Mouse (Mus musculus): ENCODE measurements around the gene Galr3. TPM values are rescaled to one million over a fixed set of nuclear protein-coding genes. Genes with fewer than 3 reads are reported as not detected.

Galr3 gene
- polyA plus RNA-seq, 2 experiments: 0.30 TPM; not detected in 1

GRCm38 (mm10) chr15:79065086-79065770, 23.5 kb downstream of the Galr3 start:
- WGBS (ENCODE audit: insufficient replicate concordance): 68% methylated on average over 8 of the region's 8 CpGs
- no peak for ATAC-seq (ENCODE audit: insufficient read depth)
- Histone ChIP-seq H3K9me3 (ENCODE audit: control insufficient read depth, low read length) (no peaks in the 10 kb centered on the region), H3K4me3 (ENCODE audit: insufficient read depth in 1 of 2, low read depth in 2 of 2, low read length in 2 of 2) (no peak overlapping the region), H3K4me1 (replicated peaks; ENCODE audit: control insufficient read depth in 2 of 2, insufficient read depth in 2 of 2, low read length in 1 of 2) (peaks cover 48 to 49% of the 10 kb centered on the region in 2 experiments), H3K9ac (replicated peaks) (no peak overlapping the region), H3K27me3 (ENCODE audit: control insufficient read depth, insufficient read depth, low read length) (no peaks in the 10 kb centered on the region), H3K27ac (no peak overlapping the region), H3K4me2 (ENCODE audit: low read depth) (no peak overlapping the region), H3K36me3 (replicated peaks; ENCODE audit: control insufficient read depth, insufficient read depth, low read depth) (peaks cover 10% of the 10 kb centered on the region)
- no peak for DNase-seq (ENCODE audit: low read depth in 3 of 3, low spot score in 3 of 3)
- TF ChIP-seq EP300 (IDR thresholded peaks at IDR 0.05; ENCODE audit: low read depth) (no peak), CTCF (IDR thresholded peaks at IDR 0.05; ENCODE audit: low read depth) (no peak)

- TF ChIP-seq CTCF (IDR thresholded peaks at IDR 0.05; ENCODE audit: low read depth): no peak
- no peak for TF ChIP-seq EP300 (IDR thresholded peaks at IDR 0.05; ENCODE audit: low read depth)
- no peak overlapping the region for H3K4me2 ChIP-seq (ENCODE audit: low read depth)
- peak overlapping the region; percentile 3; the same call in 1 of the 2 replicates for H3K27ac ChIP-seq
- H3K36me3 ChIP-seq (replicated peaks; ENCODE audit: control insufficient read depth, insufficient read depth, low read depth): no peaks in the 10 kb centered on the region; the same call in 1 of the 2 replicates
- peaks cover 43 to 45% of the 10 kb centered on the region in 2 experiments for H3K4me1 ChIP-seq (replicated peaks; ENCODE audit: control insufficient read depth in 2 of 2, insufficient read depth in 2 of 2, low read length in 1 of 2)
- no peak overlapping the region for H3K9ac ChIP-seq (replicated peaks)
- no peak overlapping the region for H3K4me3 ChIP-seq (ENCODE audit: insufficient read depth in 1 of 2, low read depth in 2 of 2, low read length in 2 of 2)
- ATAC-seq (ENCODE audit: insufficient read depth) (no peak), DNase-seq (ENCODE audit: low read depth in 3 of 3, low spot score in 3 of 3) (no peak)
- WGBS (ENCODE audit: insufficient replicate concordance): 72% methylated on average over 2 of the region's 2 CpGs
- H3K27me3 ChIP-seq (ENCODE audit: control insufficient read depth, insufficient read depth, low read length): no peaks in the 10 kb centered on the region
- no peaks in the 10 kb centered on the region for H3K9me3 ChIP-seq (ENCODE audit: control insufficient read depth, low read length)
Observed at GRCm38 (mm10) chr15:79066276-79066675, 24.6 kb downstream of the Galr3 start.

- Histone ChIP-seq H3K4me1 (replicated peaks; ENCODE audit: control insufficient read depth in 2 of 2, insufficient read depth in 2 of 2, low read length in 1 of 2) (peaks cover 42 to 45% of the 10 kb centered on the region in 2 experiments), H3K4me3 (ENCODE audit: insufficient read depth in 1 of 2, low read depth in 2 of 2, low read length in 2 of 2) (peak overlapping the region in 1 of 2 experiments; percentile 10; a peak in 2 of 4 replicates), H3K9ac (replicated peaks) (peak overlapping the region; percentile 32; the same call in 1 of the 2 replicates), H3K27ac (peak overlapping the region; percentile 93), H3K4me2 (ENCODE audit: low read depth) (peak overlapping the region; percentile 62), H3K36me3 (replicated peaks; ENCODE audit: control insufficient read depth, insufficient read depth, low read depth) (no peaks in the 10 kb centered on the region), H3K27me3 (ENCODE audit: control insufficient read depth, insufficient read depth, low read length) (no peaks in the 10 kb centered on the region), H3K9me3 (ENCODE audit: control insufficient read depth, low read length) (no peaks in the 10 kb centered on the region)
- ATAC-seq (ENCODE audit: insufficient read depth) (peak; percentile 15), DNase-seq (ENCODE audit: low read depth in 3 of 3, low spot score in 3 of 3) (peak; percentile 66 to 73 (median 69))
- peak; percentile 85 for TF ChIP-seq EP300 (IDR thresholded peaks at IDR 0.05; ENCODE audit: low read depth)
- TF ChIP-seq CTCF (IDR thresholded peaks at IDR 0.05; ENCODE audit: low read depth): no peak
- 23% methylated on average over 3 of the region's 3 CpGs for WGBS (ENCODE audit: insufficient replicate concordance)
Observed at GRCm38 (mm10) chr15:79067631-79068030, 25.9 kb downstream of the Galr3 start.

GRCm38 (mm10) chr15:79068416-79068815, 26.7 kb downstream of the Galr3 start:
- peak in 1 of 3 experiments; percentile 61 for DNase-seq (ENCODE audit: low read depth in 3 of 3, low spot score in 3 of 3)
- ATAC-seq (ENCODE audit: insufficient read depth): peak; percentile 71
- Histone ChIP-seq H3K4me2 (ENCODE audit: low read depth) (peak overlapping the region; percentile 62), H3K9ac (replicated peaks) (peak overlapping the region; percentile 32), H3K36me3 (replicated peaks; ENCODE audit: control insufficient read depth, insufficient read depth, low read depth) (no peaks in the 10 kb centered on the region), H3K4me1 (replicated peaks; ENCODE audit: control insufficient read depth in 2 of 2, insufficient read depth in 2 of 2, low read length in 1 of 2) (peaks cover 41 to 43% of the 10 kb centered on the region in 2 experiments), H3K9me3 (ENCODE audit: control insufficient read depth, low read length) (no peaks in the 10 kb centered on the region), H3K27me3 (ENCODE audit: control insufficient read depth, insufficient read depth, low read length) (no peaks in the 10 kb centered on the region), H3K27ac (peak overlapping the region; percentile 93), H3K4me3 (ENCODE audit: insufficient read depth in 1 of 2, low read depth in 2 of 2, low read length in 2 of 2) (no peak overlapping the region)
- peak; percentile 40; the same call in 1 of the 2 replicates for TF ChIP-seq EP300 (IDR thresholded peaks at IDR 0.05; ENCODE audit: low read depth)
- no peak for TF ChIP-seq CTCF (IDR thresholded peaks at IDR 0.05; ENCODE audit: low read depth)
- 44% methylated on average over 3 of the region's 3 CpGs for WGBS (ENCODE audit: insufficient replicate concordance)
